Mouse (Mus musculus): ENCODE data around the gene Zfp697. TPM values are rescaled to one million over a fixed set of nuclear protein-coding genes. Genes with fewer than 3 reads are reported as not detected.
"Not testable (repeated sequence)": the region's sequence is repeated elsewhere in the genome, so short reads cannot be mapped to it uniquely, and the experiment has no call there.

Gene Zfp697
- polyA plus RNA-seq, 1 experiment from 2014 or later: 9.9 TPM

GRCm38 (mm10) chr3:98442245-98442644, 60.0 kb downstream of the Zfp697 start:
- H3K4me2 ChIP-seq (ENCODE audit: low read length); H3K36me3 ChIP-seq (ENCODE audit: control insufficient read depth, insufficient read depth, low read length); DNase-seq (ENCODE audit: low spot score); H3K9me3 ChIP-seq (ENCODE audit: control insufficient read depth, low read length); H3K27ac ChIP-seq (ENCODE audit: low read depth); H3K4me3 ChIP-seq (ENCODE audit: low read depth, low read length); H3K4me1 ChIP-seq (replicated peaks; ENCODE audit: control insufficient read depth, insufficient read depth, low read length); ATAC-seq (replicated peaks; ENCODE audit: low FRiP score, low TSS enrichment, low read depth); H3K27me3 ChIP-seq (replicated peaks; ENCODE audit: control insufficient read depth, insufficient read depth, low read length); H3K9ac ChIP-seq (ENCODE audit: low read length): not testable (repeated sequence)
- WGBS: 47% methylated on average over 3 of the region's 3 CpGs

GRCm38 (mm10) chr3:98443149-98443779, 61.0 kb downstream of the Zfp697 start:
- H3K9me3 ChIP-seq (ENCODE audit: control insufficient read depth, low read length); H3K4me3 ChIP-seq (ENCODE audit: low read depth, low read length); H3K4me2 ChIP-seq (ENCODE audit: low read length); H3K9ac ChIP-seq (ENCODE audit: low read length); H3K27ac ChIP-seq (ENCODE audit: low read depth); H3K27me3 ChIP-seq (replicated peaks; ENCODE audit: control insufficient read depth, insufficient read depth, low read length); H3K4me1 ChIP-seq (replicated peaks; ENCODE audit: control insufficient read depth, insufficient read depth, low read length); H3K36me3 ChIP-seq (ENCODE audit: control insufficient read depth, insufficient read depth, low read length): not testable (repeated sequence)
- ATAC-seq (replicated peaks; ENCODE audit: low FRiP score, low TSS enrichment, low read depth): 0 out of 2 replicates have a peak, but pooled peaks have one; percentile 12
- peak; percentile 48 for DNase-seq (ENCODE audit: low spot score)
- WGBS: 4% methylated on average over 3 of the region's 3 CpGs

GRCm38 (mm10) chr3:98443924-98444323, 61.7 kb downstream of the Zfp697 start:
- H3K9ac ChIP-seq (ENCODE audit: low read length); H3K27ac ChIP-seq (ENCODE audit: low read depth); H3K4me1 ChIP-seq (replicated peaks; ENCODE audit: control insufficient read depth, insufficient read depth, low read length); H3K27me3 ChIP-seq (replicated peaks; ENCODE audit: control insufficient read depth, insufficient read depth, low read length); ATAC-seq (replicated peaks; ENCODE audit: low FRiP score, low TSS enrichment, low read depth); H3K9me3 ChIP-seq (ENCODE audit: control insufficient read depth, low read length); DNase-seq (ENCODE audit: low spot score); H3K4me2 ChIP-seq (ENCODE audit: low read length); H3K36me3 ChIP-seq (ENCODE audit: control insufficient read depth, insufficient read depth, low read length); H3K4me3 ChIP-seq (ENCODE audit: low read depth, low read length): not testable (repeated sequence)
- 83% methylated on average over 1 of the region's 1 CpGs for WGBS

GRCm38 (mm10) chr3:98453786-98454185, 71.5 kb downstream of the Zfp697 start:
- not testable (repeated sequence) for H3K9me3 ChIP-seq (ENCODE audit: control insufficient read depth, low read length)
- WGBS: 78% methylated on average over 4 of the region's 5 CpGs

GRCm38 (mm10) chr3:98457026-98457425, 74.8 kb downstream of the Zfp697 start, which contains the start of gene Gm4450:
Gm4450 (minus strand) TSS chr3:98457126.
- not testable (repeated sequence) for H3K4me2 ChIP-seq (ENCODE audit: low read length); H3K27me3 ChIP-seq (replicated peaks; ENCODE audit: control insufficient read depth, insufficient read depth, low read length); H3K9ac ChIP-seq (ENCODE audit: low read length); ATAC-seq (replicated peaks; ENCODE audit: low FRiP score, low TSS enrichment, low read depth); DNase-seq (ENCODE audit: low spot score); H3K9me3 ChIP-seq (ENCODE audit: control insufficient read depth, low read length); H3K27ac ChIP-seq (ENCODE audit: low read depth); H3K4me3 ChIP-seq (ENCODE audit: low read depth, low read length); H3K4me1 ChIP-seq (replicated peaks; ENCODE audit: control insufficient read depth, insufficient read depth, low read length); H3K36me3 ChIP-seq (ENCODE audit: control insufficient read depth, insufficient read depth, low read length)
- no CpG with 5 or more reads among the region's 1 CpGs for WGBS

More at GRCm38 (mm10) chr3:98453786-98454185, 71.5 kb downstream of the Zfp697 start:
- not testable (repeated sequence) for H3K4me2 ChIP-seq (ENCODE audit: low read length); DNase-seq (ENCODE audit: low spot score); H3K4me1 ChIP-seq (replicated peaks; ENCODE audit: control insufficient read depth, insufficient read depth, low read length); H3K36me3 ChIP-seq (ENCODE audit: control insufficient read depth, insufficient read depth, low read length); ATAC-seq (replicated peaks; ENCODE audit: low FRiP score, low TSS enrichment, low read depth); H3K4me3 ChIP-seq (ENCODE audit: low read depth, low read length); H3K27me3 ChIP-seq (replicated peaks; ENCODE audit: control insufficient read depth, insufficient read depth, low read length); H3K9ac ChIP-seq (ENCODE audit: low read length); H3K27ac ChIP-seq (ENCODE audit: low read depth)

GRCm38 (mm10) chr3:98469323-98469722, 87.1 kb downstream of the Zfp697 start:
- H3K4me2 ChIP-seq (ENCODE audit: low read length); H3K4me1 ChIP-seq (replicated peaks; ENCODE audit: control insufficient read depth, insufficient read depth, low read length); H3K36me3 ChIP-seq (ENCODE audit: control insufficient read depth, insufficient read depth, low read length); H3K4me3 ChIP-seq (ENCODE audit: low read depth, low read length); H3K27ac ChIP-seq (ENCODE audit: low read depth); H3K27me3 ChIP-seq (replicated peaks; ENCODE audit: control insufficient read depth, insufficient read depth, low read length); DNase-seq (ENCODE audit: low spot score); H3K9me3 ChIP-seq (ENCODE audit: control insufficient read depth, low read length); H3K9ac ChIP-seq (ENCODE audit: low read length); ATAC-seq (replicated peaks; ENCODE audit: low FRiP score, low TSS enrichment, low read depth): not testable (repeated sequence)
- 71% methylated on average over 1 of the region's 2 CpGs for WGBS

- no CpG with 5 or more reads among the region's 1 CpGs for WGBS
- not testable (repeated sequence) for ATAC-seq (replicated peaks; ENCODE audit: low FRiP score, low TSS enrichment, low read depth)
These were observed 88.8 kb downstream of the Zfp697 start for GRCm38 (mm10) chr3:98471057-98471456.

GRCm38 (mm10) chr3:98471499-98471898, 89.2 kb downstream of the Zfp697 start:
- not testable (repeated sequence) for ATAC-seq (replicated peaks; ENCODE audit: low FRiP score, low TSS enrichment, low read depth); H3K36me3 ChIP-seq (ENCODE audit: control insufficient read depth, insufficient read depth, low read length)

More at GRCm38 (mm10) chr3:98471057-98471456, 88.8 kb downstream of the Zfp697 start:
- not testable (repeated sequence) for DNase-seq (ENCODE audit: low spot score); H3K4me1 ChIP-seq (replicated peaks; ENCODE audit: control insufficient read depth, insufficient read depth, low read length); H3K4me3 ChIP-seq (ENCODE audit: low read depth, low read length); H3K4me2 ChIP-seq (ENCODE audit: low read length); H3K27me3 ChIP-seq (replicated peaks; ENCODE audit: control insufficient read depth, insufficient read depth, low read length); H3K9me3 ChIP-seq (ENCODE audit: control insufficient read depth, low read length); H3K36me3 ChIP-seq (ENCODE audit: control insufficient read depth, insufficient read depth, low read length); H3K27ac ChIP-seq (ENCODE audit: low read depth); H3K9ac ChIP-seq (ENCODE audit: low read length)

GRCm38 (mm10) chr3:98494184-98494583, 111.9 kb downstream of the Zfp697 start:
- not testable (repeated sequence) for H3K9ac ChIP-seq (ENCODE audit: low read length); H3K27me3 ChIP-seq (replicated peaks; ENCODE audit: control insufficient read depth, insufficient read depth, low read length); ATAC-seq (replicated peaks; ENCODE audit: low FRiP score, low TSS enrichment, low read depth); DNase-seq (ENCODE audit: low spot score); H3K4me3 ChIP-seq (ENCODE audit: low read depth, low read length); H3K4me2 ChIP-seq (ENCODE audit: low read length); H3K36me3 ChIP-seq (ENCODE audit: control insufficient read depth, insufficient read depth, low read length); H3K27ac ChIP-seq (ENCODE audit: low read depth); H3K4me1 ChIP-seq (replicated peaks; ENCODE audit: control insufficient read depth, insufficient read depth, low read length); H3K9me3 ChIP-seq (ENCODE audit: control insufficient read depth, low read length)

More at GRCm38 (mm10) chr3:98471499-98471898, 89.2 kb downstream of the Zfp697 start:
- not testable (repeated sequence) for DNase-seq (ENCODE audit: low spot score); H3K4me1 ChIP-seq (replicated peaks; ENCODE audit: control insufficient read depth, insufficient read depth, low read length); H3K27me3 ChIP-seq (replicated peaks; ENCODE audit: control insufficient read depth, insufficient read depth, low read length); H3K4me2 ChIP-seq (ENCODE audit: low read length); H3K9me3 ChIP-seq (ENCODE audit: control insufficient read depth, low read length); H3K9ac ChIP-seq (ENCODE audit: low read length); H3K27ac ChIP-seq (ENCODE audit: low read depth); H3K4me3 ChIP-seq (ENCODE audit: low read depth, low read length)

Data from intestine, embryonic 14.5 days (tissue).